Mouse (Mus musculus) liver, postnatal 0 days (tissue): Measurements from ENCODE around the gene Chd1.

Experiments used
- CTCF ChIP-seq: sonication (generic); IDR thresholded peaks from 2 replicates; pipeline ENCODE4 v1.5.1; 2016; ENCODE audit warnings: antibody characterized with exemption, low read depth
- EP300 ChIP-seq: IDR thresholded peaks from 2 replicates; pipeline ENCODE4 v1.6.1; 2016; ENCODE audit warnings: antibody characterized with exemption, low read depth, mild to moderate bottlenecking

DNA sequence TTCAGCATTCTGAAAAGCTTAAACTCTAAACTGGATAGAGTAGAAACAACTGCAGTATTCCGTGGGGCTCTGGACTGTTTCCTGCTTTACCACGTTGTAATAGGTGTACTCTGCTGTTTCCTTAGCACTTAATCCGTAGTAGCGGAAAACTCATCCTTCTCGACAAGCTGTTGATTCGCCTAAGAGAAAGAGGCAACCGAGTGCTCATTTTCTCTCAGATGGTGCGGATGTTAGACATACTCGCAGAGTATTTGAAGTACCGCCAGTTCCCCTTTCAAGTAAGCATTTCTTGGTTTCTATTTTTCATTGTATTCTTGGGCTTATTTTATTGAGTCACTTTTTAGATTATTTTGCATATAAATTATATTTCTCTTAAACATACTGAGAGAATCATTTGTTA lies 38.2 kb downstream of the Chd1 start:
- TF ChIP-seq CTCF (no peak), EP300 (no peak)
